Mouse (Mus musculus): ENCODE measurements at regions not wholly inside any gene's neighbourhood (a gene's known extent, or its start where the extent isn't known, plus 50 kb on each side); places are given as distances from the start of the nearest gene placed in this dataset.

DNA sequence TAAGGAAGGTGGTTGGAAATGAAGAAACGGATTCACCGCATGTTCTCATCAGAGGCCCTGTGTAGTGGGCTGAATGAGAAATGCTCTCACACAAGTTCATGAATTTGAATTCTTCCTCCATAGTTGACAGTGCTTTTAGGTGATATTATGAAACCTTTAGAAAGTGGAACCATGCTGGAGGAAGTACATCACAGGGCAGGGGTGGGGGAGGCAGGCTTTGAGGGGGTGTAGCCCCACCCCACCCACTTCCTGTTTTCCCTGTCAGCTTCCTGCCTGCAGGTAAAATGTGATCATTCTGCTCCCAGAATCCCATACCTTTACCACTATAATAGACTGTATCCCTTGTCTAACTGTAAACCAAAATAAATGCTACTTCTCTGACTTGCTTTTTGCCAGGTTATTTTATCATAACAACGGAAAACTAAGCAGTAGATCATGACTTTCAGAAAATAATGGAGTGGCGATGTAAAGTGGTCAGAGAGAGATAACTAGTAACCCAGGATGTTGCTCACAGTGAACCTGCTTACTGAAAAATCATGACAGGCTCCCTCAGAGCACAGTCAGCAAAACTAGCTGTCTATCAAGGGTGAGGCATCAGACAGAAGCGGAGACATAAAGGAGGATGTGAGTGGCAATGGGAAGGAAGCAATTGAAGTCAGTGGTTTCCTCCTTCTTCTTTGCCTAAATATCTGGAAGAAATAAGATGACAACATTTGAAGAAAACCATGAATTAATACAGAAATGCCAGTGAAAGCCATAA is 230.2 kb downstream of the Rnf144a start:
- 85% methylated on average over 5 of the region's 5 CpGs for WGBS
- no peaks in the 10 kb centered on the region for H3K4me1 ChIP-seq
- ATAC-seq (ENCODE audit: insufficient read depth, low FRiP score, low read depth), result no peak
- H3K4me2 ChIP-seq, result no peak overlapping the region
- H3K36me3 ChIP-seq, result no peaks in the 10 kb centered on the region
- H3K4me3 ChIP-seq (replicated peaks), result no peak overlapping the region
- no peak overlapping the region for H3K27ac ChIP-seq
- H3K27me3 ChIP-seq (replicated peaks), result no peaks in the 10 kb centered on the region
- H3K9ac ChIP-seq, result no peak overlapping the region
- H3K9me3 ChIP-seq, result no peaks in the 10 kb centered on the region

DNA sequence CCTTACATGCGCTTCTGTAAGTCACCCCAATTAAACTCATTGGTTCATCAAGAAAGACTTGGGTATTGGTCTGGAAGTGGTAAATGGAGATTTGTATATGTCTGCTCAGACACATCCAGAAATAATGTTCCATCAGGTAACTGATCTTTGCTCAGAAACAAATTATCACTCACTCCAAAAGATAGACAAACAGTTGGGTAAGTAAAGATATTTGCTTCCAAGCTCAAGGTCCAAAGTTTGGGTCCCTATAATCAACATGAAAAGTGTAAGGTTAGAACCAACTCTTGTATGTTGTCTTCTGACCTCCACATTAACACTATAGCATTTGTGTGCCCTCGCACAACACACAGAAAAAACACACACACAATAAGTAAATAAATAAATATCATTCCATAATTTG is 232.0 kb downstream of the Rnf144a start:
- Histone ChIP-seq H3K4me1 (no peaks in the 10 kb centered on the region), H3K9ac (no peak overlapping the region), H3K27ac (no peak overlapping the region), H3K27me3 (replicated peaks) (no peaks in the 10 kb centered on the region), H3K4me2 (no peak overlapping the region), H3K9me3 (no peaks in the 10 kb centered on the region), H3K4me3 (replicated peaks) (no peak overlapping the region), H3K36me3 (no peaks in the 10 kb centered on the region)
- WGBS, result 93% methylated on average over 2 of the region's 2 CpGs
- no peak for ATAC-seq (ENCODE audit: insufficient read depth, low FRiP score, low read depth)

DNA sequence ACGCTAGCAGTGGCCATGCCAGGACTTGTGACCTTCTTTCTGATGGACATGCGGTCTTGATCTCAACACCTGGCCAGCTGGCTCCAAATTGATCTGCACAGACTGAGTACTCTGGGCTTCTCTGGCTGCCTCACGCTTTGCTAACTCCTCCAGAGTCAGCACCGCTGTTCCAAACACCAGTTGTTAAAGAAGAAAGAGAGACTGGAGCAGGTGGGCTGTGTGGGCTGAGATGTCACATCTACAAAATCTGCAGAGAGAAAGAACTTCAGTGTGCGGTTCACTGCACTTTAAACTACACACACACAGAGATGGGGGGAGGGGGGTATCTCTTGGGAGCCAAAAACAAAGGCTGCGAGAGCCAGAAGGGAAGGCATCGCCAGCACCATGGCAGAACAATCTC is 234.2 kb downstream of the Rnf144a start:
- H3K36me3 ChIP-seq, result no peaks in the 10 kb centered on the region
- no peak for ATAC-seq (ENCODE audit: insufficient read depth, low FRiP score, low read depth)
- no peak overlapping the region for H3K9ac ChIP-seq
- H3K4me3 ChIP-seq (replicated peaks), result no peak overlapping the region
- H3K27ac ChIP-seq, result no peak overlapping the region
- H3K4me2 ChIP-seq, result no peak overlapping the region
- 80% methylated on average over 7 of the region's 7 CpGs for WGBS
- H3K27me3 ChIP-seq (replicated peaks), result no peaks in the 10 kb centered on the region
- no peaks in the 10 kb centered on the region for H3K4me1 ChIP-seq
- no peaks in the 10 kb centered on the region for H3K9me3 ChIP-seq

DNA sequence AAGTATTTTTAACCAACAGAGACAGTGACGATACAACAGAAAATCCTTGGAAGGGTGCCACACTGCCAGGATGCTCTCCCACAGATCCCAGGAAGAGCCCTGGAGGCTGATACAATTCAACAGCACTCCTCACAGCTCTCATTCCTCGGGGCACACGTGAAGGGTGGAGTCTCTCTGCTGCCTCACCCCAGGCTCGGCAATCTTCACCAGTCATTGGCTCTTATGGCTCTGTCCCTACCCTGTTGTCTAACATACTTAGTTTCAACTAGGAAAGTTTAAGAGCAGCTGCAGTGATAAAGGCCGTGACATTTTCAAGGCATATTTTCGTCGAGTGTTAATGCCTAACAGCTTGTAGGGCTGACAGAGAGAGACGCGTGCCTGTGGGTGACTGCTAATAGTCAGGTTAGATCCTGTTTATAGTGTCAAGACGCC is 238.8 kb downstream of the Rnf144a start:
- ATAC-seq (ENCODE audit: insufficient read depth, low FRiP score, low read depth), result no peak
- H3K36me3 ChIP-seq, result no peaks in the 10 kb centered on the region
- H3K9ac ChIP-seq, result no peak overlapping the region
- no peaks in the 10 kb centered on the region for H3K27me3 ChIP-seq (replicated peaks)
- H3K4me2 ChIP-seq, result no peak overlapping the region
- H3K4me3 ChIP-seq (replicated peaks), result no peak overlapping the region
- no peaks in the 10 kb centered on the region for H3K4me1 ChIP-seq
- no peaks in the 10 kb centered on the region for H3K9me3 ChIP-seq
- 37% methylated on average over 10 of the region's 10 CpGs for WGBS
- no peak overlapping the region for H3K27ac ChIP-seq

DNA sequence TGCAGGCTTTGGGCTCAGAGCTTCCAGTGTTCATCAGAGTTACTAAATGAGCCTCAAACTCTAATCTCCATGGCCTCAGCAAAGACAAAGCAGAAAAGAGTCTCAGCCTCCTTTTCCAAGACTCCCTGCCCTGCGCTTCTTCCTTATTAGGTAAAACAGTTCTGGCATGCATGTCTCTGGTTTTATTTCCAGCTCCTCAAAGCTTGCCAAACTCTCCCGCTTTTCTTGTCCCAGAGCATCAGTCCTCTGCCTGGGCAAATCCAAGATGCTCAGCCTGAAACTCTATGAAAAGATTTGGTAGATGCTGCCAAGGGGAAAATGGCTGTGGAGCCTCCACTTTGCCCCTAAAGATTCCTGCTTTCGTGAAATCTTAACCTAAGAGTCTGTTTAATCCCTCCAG is 251.6 kb downstream of the Rnf144a start:
- Histone ChIP-seq H3K4me2 (no peak overlapping the region), H3K4me1 (no peaks in the 10 kb centered on the region), H3K9me3 (no peaks in the 10 kb centered on the region), H3K27me3 (replicated peaks) (no peaks in the 10 kb centered on the region), H3K36me3 (no peaks in the 10 kb centered on the region), H3K9ac (no peak overlapping the region), H3K4me3 (replicated peaks) (no peak overlapping the region), H3K27ac (peak overlapping the region; percentile 63)
- WGBS, result 63% methylated on average over 3 of the region's 3 CpGs
- no peak for ATAC-seq (ENCODE audit: insufficient read depth, low FRiP score, low read depth)

DNA sequence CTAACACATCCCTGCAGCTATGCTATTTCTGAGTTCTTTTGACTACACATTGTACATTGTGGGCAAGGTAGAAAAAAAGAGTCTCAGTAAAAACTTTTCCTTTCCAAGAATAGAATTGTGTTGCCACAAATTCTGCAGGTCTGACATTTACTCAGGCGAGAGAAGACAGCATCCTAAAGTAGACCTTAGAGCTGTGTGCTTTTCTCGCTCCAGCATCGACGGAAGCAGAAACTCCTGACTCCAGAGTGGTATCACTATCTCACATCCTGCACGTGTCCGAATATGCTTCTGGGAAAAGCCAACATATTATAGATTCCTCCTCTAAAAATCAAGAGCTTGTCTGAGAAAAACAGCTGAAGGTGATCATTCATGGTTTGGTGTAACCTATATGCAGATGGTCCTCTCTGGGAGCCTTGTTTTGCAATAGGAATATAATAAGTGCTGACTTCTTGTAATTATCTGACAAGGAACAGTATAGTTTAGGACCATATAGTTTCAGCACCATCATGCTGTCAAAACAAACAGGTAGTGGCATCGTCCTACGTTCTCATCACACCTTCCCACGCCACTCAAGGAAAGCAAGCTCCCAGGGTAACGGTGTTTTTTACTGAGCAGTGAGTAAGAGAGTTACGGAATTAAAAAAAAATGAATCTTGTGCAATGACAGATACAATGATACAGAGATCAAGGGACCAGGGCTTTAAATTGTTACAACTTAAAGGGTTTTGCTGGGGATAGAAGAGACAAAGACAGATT is 254.0 kb downstream of the Rnf144a start:
- no peak overlapping the region for H3K4me2 ChIP-seq
- H3K36me3 ChIP-seq, result no peaks in the 10 kb centered on the region
- H3K9ac ChIP-seq, result no peak overlapping the region
- no peak overlapping the region for H3K27ac ChIP-seq
- 87% methylated on average over 11 of the region's 11 CpGs for WGBS
- H3K27me3 ChIP-seq (replicated peaks), result no peaks in the 10 kb centered on the region
- H3K4me1 ChIP-seq, result no peaks in the 10 kb centered on the region
- no peak for ATAC-seq (ENCODE audit: insufficient read depth, low FRiP score, low read depth)
- no peaks in the 10 kb centered on the region for H3K9me3 ChIP-seq
- H3K4me3 ChIP-seq (replicated peaks), result no peak overlapping the region

DNA sequence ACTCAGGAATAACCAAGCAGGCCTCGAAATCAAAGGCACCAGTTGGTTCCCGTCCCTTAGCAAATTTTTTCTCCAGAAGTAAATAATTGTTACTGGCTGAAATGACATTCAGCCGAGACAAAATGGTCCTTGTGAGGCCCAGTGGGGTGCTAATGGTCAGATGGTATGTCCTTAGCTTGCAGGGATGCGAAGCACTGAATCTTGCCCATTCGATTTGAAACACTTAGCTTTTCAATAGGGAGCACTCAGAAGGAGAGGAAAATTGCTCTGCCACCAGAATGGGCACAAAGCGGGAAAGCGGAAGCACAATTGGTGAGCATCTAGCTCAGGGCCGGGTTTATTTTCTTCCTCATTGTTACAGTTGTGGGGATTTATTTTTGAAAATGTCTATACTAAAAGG is 262.1 kb downstream of the Rnf144a start:
- H3K27ac ChIP-seq, result no peak overlapping the region
- no peaks in the 10 kb centered on the region for H3K36me3 ChIP-seq
- H3K9ac ChIP-seq, result no peak overlapping the region
- ATAC-seq (ENCODE audit: insufficient read depth, low FRiP score, low read depth), result no peak
- 66% methylated on average over 8 of the region's 8 CpGs for WGBS
- no peak overlapping the region for H3K4me2 ChIP-seq
- H3K9me3 ChIP-seq, result no peaks in the 10 kb centered on the region
- H3K4me3 ChIP-seq (replicated peaks), result no peak overlapping the region
- no peaks in the 10 kb centered on the region for H3K27me3 ChIP-seq (replicated peaks)
- H3K4me1 ChIP-seq, result no peaks in the 10 kb centered on the region

DNA sequence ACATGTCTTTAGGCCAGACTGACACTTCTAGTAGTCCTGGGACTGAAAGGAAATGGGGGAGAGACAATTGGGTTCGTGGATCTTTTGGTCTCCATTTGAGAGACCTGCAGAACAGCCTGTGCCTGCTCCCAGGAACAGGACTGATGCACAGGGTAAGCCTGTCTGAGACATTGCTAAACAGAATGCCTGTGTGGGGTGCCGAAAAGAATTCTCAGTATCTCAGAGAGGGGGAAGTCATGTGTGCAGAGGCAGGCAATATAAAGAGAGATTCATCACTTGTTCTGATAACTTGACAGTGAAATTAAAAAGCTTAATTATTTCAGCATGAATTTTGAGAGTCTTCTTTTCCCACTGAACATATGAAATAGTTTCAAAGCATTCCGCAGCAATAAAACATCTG is 268.7 kb downstream of the Rnf144a start:
- 66% methylated on average over 3 of the region's 3 CpGs for WGBS
- no peaks in the 10 kb centered on the region for H3K9me3 ChIP-seq
- no peaks in the 10 kb centered on the region for H3K4me1 ChIP-seq
- ATAC-seq (ENCODE audit: insufficient read depth, low FRiP score, low read depth), result no peak
- H3K36me3 ChIP-seq, result no peaks in the 10 kb centered on the region
- no peak overlapping the region for H3K9ac ChIP-seq
- no peak overlapping the region for H3K4me2 ChIP-seq
- H3K4me3 ChIP-seq (replicated peaks), result no peak overlapping the region
- no peak overlapping the region for H3K27ac ChIP-seq
- no peaks in the 10 kb centered on the region for H3K27me3 ChIP-seq (replicated peaks)

DNA sequence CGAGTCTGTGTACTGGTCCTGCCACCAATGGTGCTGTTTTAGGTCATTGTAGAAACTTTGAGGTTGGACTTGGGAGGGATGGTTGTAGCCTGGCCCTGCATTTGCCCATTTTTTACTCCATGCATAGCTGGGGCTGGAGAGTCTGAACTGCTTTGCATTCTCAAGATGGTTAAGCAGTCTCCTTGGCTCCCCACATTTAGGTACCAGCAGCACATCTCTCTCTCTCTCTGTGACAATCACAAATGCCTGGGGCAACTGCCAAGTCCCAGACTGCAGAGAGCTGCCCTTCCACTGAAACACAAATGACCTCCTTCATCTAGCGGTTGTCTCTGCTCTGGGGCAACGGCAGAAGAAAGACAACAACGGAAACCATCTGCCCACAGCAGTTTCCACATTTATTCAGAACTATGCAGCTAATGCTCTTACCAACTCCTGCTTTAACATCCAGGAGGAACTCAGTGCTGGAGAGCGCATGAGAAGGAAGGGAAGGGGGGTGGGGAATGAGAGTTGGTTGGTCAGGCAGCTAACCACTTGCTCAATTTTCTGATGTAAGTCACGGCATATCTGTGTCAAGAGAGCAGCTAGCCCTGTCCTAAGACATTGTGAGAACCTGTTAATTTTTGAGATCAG is 269.9 kb downstream of the Rnf144a start:
- H3K9me3 ChIP-seq, result no peaks in the 10 kb centered on the region
- no peak overlapping the region for H3K4me3 ChIP-seq (replicated peaks)
- WGBS, result 45% methylated on average over 6 of the region's 6 CpGs
- no peaks in the 10 kb centered on the region for H3K27me3 ChIP-seq (replicated peaks)
- no peak overlapping the region for H3K27ac ChIP-seq
- no peak overlapping the region for H3K9ac ChIP-seq
- H3K36me3 ChIP-seq, result no peaks in the 10 kb centered on the region
- H3K4me2 ChIP-seq, result no peak overlapping the region
- ATAC-seq (ENCODE audit: insufficient read depth, low FRiP score, low read depth), result no peak
- H3K4me1 ChIP-seq, result no peaks in the 10 kb centered on the region

DNA sequence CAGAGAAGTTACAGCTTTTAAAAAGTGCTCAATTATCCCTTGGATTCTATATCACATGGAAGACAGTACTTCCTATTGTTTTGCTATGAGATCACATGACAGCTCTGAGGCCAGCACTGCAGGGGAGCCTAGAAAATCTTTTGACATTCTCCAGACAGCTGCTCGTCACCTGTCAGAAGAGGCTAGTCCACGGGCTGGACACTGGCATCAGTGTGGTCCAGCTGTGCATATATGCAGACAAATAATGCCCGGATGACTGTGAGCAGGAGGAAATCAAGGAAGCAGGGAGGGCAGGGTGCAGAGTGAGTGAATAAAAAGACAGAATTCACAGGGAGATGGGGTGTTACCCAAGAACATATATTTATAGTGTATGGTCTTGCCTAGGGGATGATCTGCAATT is 270.4 kb downstream of the Rnf144a start:
- H3K9ac ChIP-seq, result no peak overlapping the region
- no peaks in the 10 kb centered on the region for H3K36me3 ChIP-seq
- no peak overlapping the region for H3K27ac ChIP-seq
- no peaks in the 10 kb centered on the region for H3K27me3 ChIP-seq (replicated peaks)
- no peak for ATAC-seq (ENCODE audit: insufficient read depth, low FRiP score, low read depth)
- H3K4me1 ChIP-seq, result no peaks in the 10 kb centered on the region
- no peak overlapping the region for H3K4me2 ChIP-seq
- no peaks in the 10 kb centered on the region for H3K9me3 ChIP-seq
- WGBS, result 59% methylated on average over 3 of the region's 3 CpGs
- no peak overlapping the region for H3K4me3 ChIP-seq (replicated peaks)

DNA sequence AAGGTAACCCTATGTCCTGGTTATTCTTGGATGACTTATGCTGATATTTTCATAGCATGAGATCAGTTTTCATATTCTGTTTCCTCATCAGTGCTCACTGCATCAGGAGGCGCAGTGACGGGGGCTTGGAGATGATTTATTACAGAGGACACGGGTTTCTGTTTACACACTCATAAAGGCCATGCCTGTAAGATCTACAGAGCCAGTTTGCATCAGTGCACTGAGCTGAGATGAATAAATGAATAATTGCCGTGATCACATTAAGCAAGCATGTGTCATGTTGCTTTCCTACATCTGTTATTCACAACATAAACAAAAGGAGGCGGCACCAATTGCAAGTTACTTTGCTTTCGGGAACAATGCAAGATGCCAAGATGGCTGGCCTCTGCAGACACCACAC is 271.6 kb downstream of the Rnf144a start:
- H3K9me3 ChIP-seq, result no peaks in the 10 kb centered on the region
- H3K4me2 ChIP-seq, result no peak overlapping the region
- H3K4me3 ChIP-seq (replicated peaks), result no peak overlapping the region
- no peaks in the 10 kb centered on the region for H3K27me3 ChIP-seq (replicated peaks)
- 30% methylated on average over 6 of the region's 6 CpGs for WGBS
- no peak overlapping the region for H3K27ac ChIP-seq
- H3K9ac ChIP-seq, result no peak overlapping the region
- no peak for ATAC-seq (ENCODE audit: insufficient read depth, low FRiP score, low read depth)
- no peaks in the 10 kb centered on the region for H3K36me3 ChIP-seq
- H3K4me1 ChIP-seq, result no peaks in the 10 kb centered on the region

DNA sequence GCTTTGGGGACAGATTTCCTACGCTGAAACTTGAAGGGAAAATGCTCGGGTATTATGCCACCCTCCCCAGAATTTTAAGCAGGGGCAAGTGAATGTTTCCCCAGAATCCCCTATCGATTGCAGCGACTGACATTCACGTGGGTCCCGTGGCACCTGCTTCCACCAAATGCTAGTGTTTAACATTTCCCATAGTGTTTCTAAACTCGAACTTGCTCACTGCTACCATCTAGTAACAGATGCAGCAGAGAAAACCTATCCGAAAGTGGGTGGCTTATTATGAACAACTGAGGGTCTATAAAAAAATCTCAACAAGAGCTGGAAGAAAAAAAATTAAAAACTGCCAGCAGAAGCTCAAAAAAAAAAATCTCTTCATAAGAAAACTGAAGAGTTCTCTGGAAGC is 284.2 kb downstream of the Rnf144a start:
- no peaks in the 10 kb centered on the region for H3K36me3 ChIP-seq
- H3K9ac ChIP-seq, result no peak overlapping the region
- no peak overlapping the region for H3K4me2 ChIP-seq
- no peak for ATAC-seq (ENCODE audit: insufficient read depth, low FRiP score, low read depth)
- no peaks in the 10 kb centered on the region for H3K9me3 ChIP-seq
- no peak overlapping the region for H3K27ac ChIP-seq
- H3K4me3 ChIP-seq (replicated peaks), result no peak overlapping the region
- H3K27me3 ChIP-seq (replicated peaks), result no peaks in the 10 kb centered on the region
- WGBS, result 89% methylated on average over 8 of the region's 8 CpGs
- no peaks in the 10 kb centered on the region for H3K4me1 ChIP-seq
